Mouse (Mus musculus) forebrain, embryonic 11.5 days (tissue): ENCODE data around the gene Akt3. TPM values are rescaled to one million over a fixed set of nuclear protein-coding genes. Genes with fewer than 3 reads are reported as not detected.

Experiments
- ATAC-seq: fragments of 200-750 bp; cut with Nextera tagmentation; replicated peaks from 2 replicates; pipeline ENCODE4 v1.8.0; 2017; ENCODE audit warnings: moderate TSS enrichment; ENCODE audit not compliant: low FRiP score
- DNase-seq: peaks from one replicate; pipeline ENCODE4 v3.0.0-alpha.2; 2017; ENCODE audit warnings: low spot score
- H3K27ac ChIP-seq: fragments of 300-500 bp; sonication (generic); 2 replicates; pipeline ENCODE4 v1.5.1; 2014; ENCODE audit warnings: low read depth, low read length
- H3K27me3 ChIP-seq: fragments of 300-500 bp; sonication (generic); 2 replicates; pipeline ENCODE4 v1.6.1; 2014; ENCODE audit warnings: mild to moderate bottlenecking, low read length, mixed read lengths; ENCODE audit not compliant: control insufficient read depth, insufficient read depth
- H3K36me3 ChIP-seq: fragments of 300-500 bp; sonication (generic); 2 replicates; pipeline ENCODE4 v1.6.1; 2014; ENCODE audit warnings: mild to moderate bottlenecking, low read length, moderate library complexity, mixed read lengths; ENCODE audit not compliant: control insufficient read depth, insufficient read depth
- H3K4me1 ChIP-seq: fragments of 300-500 bp; sonication (generic); replicated peaks from 2 replicates; pipeline ENCODE4 v1.6.1; 2014; ENCODE audit warnings: low read length, mixed read lengths; ENCODE audit not compliant: control insufficient read depth, insufficient read depth
- H3K4me2 ChIP-seq: fragments of 300-500 bp; sonication (generic); 2 replicates; pipeline ENCODE4 v1.6.1; 2014; ENCODE audit warnings: low read depth, mild to moderate bottlenecking, low read length, moderate library complexity, mixed read lengths; ENCODE audit not compliant: severe bottlenecking
- H3K4me3 ChIP-seq: fragments of 300-500 bp; sonication (generic); 2 replicates; pipeline ENCODE4 v1.5.1; 2014; ENCODE audit warnings: low read depth, low read length
- H3K9ac ChIP-seq: fragments of 300-500 bp; sonication (generic); 2 replicates; pipeline ENCODE4 v1.6.1; 2014; ENCODE audit warnings: low read length
- H3K9me3 ChIP-seq: fragments of 300-500 bp; sonication (generic); 2 replicates; pipeline ENCODE4 v1.6.1; 2016; ENCODE audit warnings: low read length, mixed read lengths; ENCODE audit not compliant: control insufficient read depth
- WGBS: fragments of 180-500 bp; shearing (Covaris S2); extraction: QIAGEN DNeasy Blood & Tissue Kit; methylation state at CpG from one replicate; pipeline ENCODE4 v1.1.7; 2014; 5-methylcytosine and 5-hydroxymethylcytosine counted together
- polyA plus RNA-seq: library from polyadenylated mRNA; unstranded; fragments of >200 nt; fragmentation: Nextera tagmentation; extraction: Ambion mirVana; gene quantifications from 2 replicates; pipeline ENCODE4 v1.2.1, GENCODE M21; 2014

Gene Akt3
- 20.5 and 21.0 TPM in 2 replicates for polyA plus RNA-seq

DNA sequence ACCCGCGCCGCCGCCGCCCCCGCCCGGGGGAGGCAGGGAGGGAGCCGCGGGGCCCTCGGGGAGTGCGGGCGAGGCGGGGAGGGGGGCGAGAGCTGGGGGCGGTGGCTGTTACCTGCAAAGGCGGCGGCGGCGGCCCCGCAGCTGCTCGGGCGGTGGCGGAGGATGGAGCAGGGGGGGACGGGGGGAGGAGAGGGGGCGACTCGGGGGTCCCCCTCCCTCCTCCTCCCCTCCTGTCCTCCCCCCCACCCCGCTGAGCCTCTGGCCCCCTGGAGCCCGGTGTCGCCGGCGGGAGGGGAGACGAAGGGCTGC, at the start of gene Akt3:
TSS of gene Akt3 (minus strand) at position 170 of the 309 bp plus-strand sequence.
- H3K4me1 ChIP-seq, result no peaks in the 10 kb centered on the region; the same call in 1 of the 2 replicates
- H3K27ac ChIP-seq, result peak within 1 kb of the TSS; percentile 98
- H3K4me3 ChIP-seq, result peak within 1 kb of the TSS; percentile 96
- ATAC-seq, result peak; percentile 49
- no CpG with 5 or more reads among the region's 32 CpGs for WGBS
- no peaks in the 10 kb centered on the region for H3K27me3 ChIP-seq
- H3K4me2 ChIP-seq, result peak within 1 kb of the TSS; percentile 84
- peak within 1 kb of the TSS; percentile 96 for H3K9ac ChIP-seq
- no peaks in the 10 kb centered on the region for H3K36me3 ChIP-seq
- DNase-seq, result no peak
- H3K9me3 ChIP-seq, result no peaks in the 10 kb centered on the region

DNA sequence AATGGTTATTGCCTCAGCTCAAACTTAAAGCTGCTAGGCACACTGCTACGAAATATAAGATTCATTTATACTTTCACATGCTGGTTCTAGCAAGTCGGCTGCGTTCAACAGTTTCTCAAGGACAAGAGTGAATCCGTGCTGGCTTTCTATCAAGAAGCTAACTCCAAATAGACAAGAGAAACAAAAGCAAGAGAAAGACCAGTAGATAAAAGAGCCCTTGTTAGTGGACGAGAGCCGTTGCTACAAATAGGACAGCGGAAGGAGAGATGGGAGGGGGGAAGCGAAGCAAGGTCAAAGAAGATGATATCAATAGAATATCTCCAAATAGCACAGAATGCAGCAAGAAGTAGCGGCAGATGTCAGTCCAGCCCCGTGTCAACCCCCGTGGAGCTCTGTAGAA, 49.5 kb upstream of the Akt3 start:
- H3K9ac ChIP-seq, result no peak overlapping the region
- no peaks in the 10 kb centered on the region for H3K4me1 ChIP-seq
- no peak overlapping the region for H3K27ac ChIP-seq
- no peak overlapping the region for H3K4me3 ChIP-seq
- no peaks in the 10 kb centered on the region for H3K27me3 ChIP-seq
- 62% methylated on average over 11 of the region's 11 CpGs for WGBS
- ATAC-seq (no peak), DNase-seq (no peak)
- no peaks in the 10 kb centered on the region for H3K36me3 ChIP-seq
- H3K4me2 ChIP-seq, result no peak overlapping the region
- no peaks in the 10 kb centered on the region for H3K9me3 ChIP-seq

DNA sequence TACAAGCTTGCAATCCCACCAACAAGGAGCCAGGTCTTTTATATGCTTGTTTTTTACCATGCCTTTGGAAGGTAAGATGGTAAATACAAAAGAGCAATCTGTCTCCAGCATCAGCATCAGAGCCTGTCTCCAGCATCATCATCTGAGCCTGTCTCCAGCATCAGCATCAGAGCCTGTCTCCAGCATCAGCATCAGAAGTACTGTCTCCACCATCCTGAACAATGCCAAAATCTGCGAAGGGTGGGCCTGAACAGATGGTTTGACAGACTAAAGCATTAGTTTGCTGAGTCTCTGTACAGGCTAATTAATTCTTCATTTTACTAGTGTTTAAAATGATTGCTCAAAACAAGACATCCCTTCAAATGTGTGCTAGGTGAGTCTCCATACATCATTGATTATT, 40.2 kb upstream of the Akt3 start:
- no peaks in the 10 kb centered on the region for H3K36me3 ChIP-seq
- no peaks in the 10 kb centered on the region for H3K4me1 ChIP-seq
- H3K9me3 ChIP-seq, result no peaks in the 10 kb centered on the region
- DNase-seq (no peak), ATAC-seq (no peak)
- H3K4me3 ChIP-seq, result no peak overlapping the region
- WGBS, result 91% methylated on average over 1 of the region's 1 CpGs
- H3K4me2 ChIP-seq, result no peak overlapping the region
- H3K9ac ChIP-seq, result no peak overlapping the region
- no peak overlapping the region for H3K27ac ChIP-seq
- no peaks in the 10 kb centered on the region for H3K27me3 ChIP-seq

DNA sequence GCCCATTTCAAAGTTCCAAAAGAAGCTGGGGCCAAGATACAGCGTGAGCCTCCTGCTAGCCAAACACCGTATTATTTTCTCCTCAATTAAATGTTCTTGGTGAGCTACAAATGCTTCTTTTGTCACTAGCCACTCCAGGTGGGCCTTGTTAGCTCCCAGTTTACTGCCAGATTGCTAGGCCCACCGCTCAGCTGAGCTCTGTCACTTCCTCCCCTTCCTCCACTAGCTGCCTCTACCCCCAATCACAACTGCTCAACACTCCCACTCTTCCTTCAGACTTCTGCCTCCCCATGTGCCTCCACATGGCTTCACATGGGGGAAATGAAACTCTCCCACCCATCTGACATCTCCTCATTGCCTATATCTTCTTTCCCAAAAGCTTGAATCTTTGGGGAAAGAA, 28.8 kb upstream of the Akt3 start:
- Histone ChIP-seq H3K4me2 (no peak overlapping the region), H3K4me1 (no peaks in the 10 kb centered on the region), H3K36me3 (no peaks in the 10 kb centered on the region), H3K9ac (no peak overlapping the region), H3K9me3 (no peaks in the 10 kb centered on the region), H3K27ac (no peak overlapping the region), H3K27me3 (no peaks in the 10 kb centered on the region), H3K4me3 (no peak overlapping the region)
- DNase-seq (no peak), ATAC-seq (no peak)
- 9% methylated on average over 3 of the region's 3 CpGs for WGBS

DNA sequence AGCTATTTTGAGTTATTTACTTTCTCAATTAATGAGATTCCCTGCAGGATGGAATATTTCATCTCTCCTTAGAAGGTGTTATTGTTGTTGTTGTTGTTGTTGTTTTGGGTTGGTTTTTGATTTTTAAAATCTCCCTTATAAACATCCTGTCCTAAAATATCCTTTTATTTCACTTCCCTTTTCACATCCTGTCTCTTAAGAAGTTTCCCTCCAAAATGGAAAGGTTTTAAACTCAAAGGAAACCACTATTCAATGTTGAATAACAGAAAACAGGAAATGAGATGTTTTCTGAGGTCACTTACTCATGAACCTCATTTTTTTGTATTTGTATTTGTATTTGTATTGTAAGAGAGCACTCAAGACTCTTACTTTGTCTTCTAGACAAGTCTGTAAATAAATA, 23.9 kb upstream of the Akt3 start:
- H3K4me1 ChIP-seq, result 0 out of 2 replicates have a peak, but pooled peaks cover 1% of the 10 kb centered on the region
- no peak overlapping the region for H3K27ac ChIP-seq
- H3K4me2 ChIP-seq, result no peak overlapping the region
- no peak overlapping the region for H3K9ac ChIP-seq
- H3K9me3 ChIP-seq, result no peaks in the 10 kb centered on the region
- H3K27me3 ChIP-seq, result no peaks in the 10 kb centered on the region
- H3K4me3 ChIP-seq, result no peak overlapping the region
- DNase-seq, result no peak
- H3K36me3 ChIP-seq, result no peaks in the 10 kb centered on the region
- ATAC-seq, result no peak

- Histone ChIP-seq H3K9ac (no peak overlapping the region), H3K4me1 (0 out of 2 replicates have a peak, but pooled peaks cover 1% of the 10 kb centered on the region), H3K9me3 (no peaks in the 10 kb centered on the region), H3K27me3 (no peaks in the 10 kb centered on the region), H3K27ac (no peak overlapping the region), H3K36me3 (no peaks in the 10 kb centered on the region), H3K4me2 (no peak overlapping the region), H3K4me3 (no peak overlapping the region)
- 90% methylated on average over 5 of the region's 5 CpGs for WGBS
- DNase-seq (no peak), ATAC-seq (no peak)
Observed at GRCm38 (mm10) chr1:177277361-177277760, 19.4 kb upstream of the Akt3 start.

DNA sequence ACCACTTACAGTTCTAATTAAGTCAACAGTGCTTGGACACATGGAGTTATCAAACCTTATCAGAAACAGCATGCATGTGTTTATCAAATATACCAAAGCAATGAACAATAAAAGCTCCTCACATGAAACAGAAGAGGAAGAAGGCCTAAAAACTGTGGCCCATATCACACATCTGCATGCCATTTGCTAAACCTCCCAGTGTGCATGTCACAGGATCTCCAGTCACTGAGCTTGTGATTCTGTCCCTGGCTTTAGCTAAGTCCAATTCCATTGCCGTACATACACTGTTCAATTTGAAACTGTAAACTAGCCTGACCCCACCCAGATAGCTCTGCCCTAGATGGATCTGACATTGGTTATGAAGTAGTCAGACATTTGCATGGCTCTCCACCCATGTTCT, 9.6 kb upstream of the Akt3 start:
- ATAC-seq, result no peak
- WGBS, result 87% methylated on average over 1 of the region's 1 CpGs
- H3K4me2 ChIP-seq, result no peak overlapping the region
- no peaks in the 10 kb centered on the region for H3K27me3 ChIP-seq
- H3K36me3 ChIP-seq, result no peaks in the 10 kb centered on the region
- H3K9ac ChIP-seq, result no peak overlapping the region
- no peak overlapping the region for H3K27ac ChIP-seq
- H3K4me1 ChIP-seq, result no peaks in the 10 kb centered on the region
- no peak for DNase-seq
- H3K4me3 ChIP-seq, result no peak overlapping the region
- no peaks in the 10 kb centered on the region for H3K9me3 ChIP-seq

- H3K9ac ChIP-seq, result no peak overlapping the region
- H3K4me3 ChIP-seq, result no peak overlapping the region
- no peak for DNase-seq
- no peak for ATAC-seq
- H3K4me2 ChIP-seq, result no peak overlapping the region
- 75% methylated on average over 2 of the region's 2 CpGs for WGBS
- H3K27me3 ChIP-seq, result no peaks in the 10 kb centered on the region
- no peaks in the 10 kb centered on the region for H3K9me3 ChIP-seq
- no peaks in the 10 kb centered on the region; the same call in 1 of the 2 replicates for H3K4me1 ChIP-seq
- H3K36me3 ChIP-seq, result no peaks in the 10 kb centered on the region
- H3K27ac ChIP-seq, result no peak overlapping the region
Observed at GRCm38 (mm10) chr1:177262926-177263325, 4.9 kb upstream of the Akt3 start.

GRCm38 (mm10) chr1:177260796-177261195, 2.8 kb upstream of the Akt3 start:
- Histone ChIP-seq H3K4me2 (no peak overlapping the region), H3K4me1 (no peaks in the 10 kb centered on the region; the same call in 1 of the 2 replicates), H3K36me3 (no peaks in the 10 kb centered on the region), H3K27me3 (no peaks in the 10 kb centered on the region), H3K9me3 (no peaks in the 10 kb centered on the region), H3K9ac (no peak overlapping the region), H3K27ac (no peak overlapping the region), H3K4me3 (no peak overlapping the region)
- whole genome bisulfite sequencing, result 75% methylated on average over 4 of the region's 4 CpGs
- DNase-seq (no peak), ATAC-seq (no peak)
